Mouse (Mus musculus) embryonic facial prominence, embryonic 13.5 days (tissue): ENCODE data around the gene Jchain. TPM values are rescaled to one million over a fixed set of nuclear protein-coding genes. Genes with fewer than 3 reads are reported as not detected.

Experiments
- ATAC-seq: fragments of 200-750 bp; cut with Nextera tagmentation; 2 replicates; pipeline ENCODE4 v1.8.0; 2017; ENCODE audit warnings: low read depth; ENCODE audit not compliant: insufficient number of reproducible peaks, insufficient read depth, low FRiP score, low TSS enrichment
- H3K27ac ChIP-seq: fragments of 300-500 bp; sonication (generic); 2 replicates; pipeline ENCODE4 v1.5.1; 2015; ENCODE audit warnings: moderate library complexity, mild to moderate bottlenecking, inconsistent platforms
- H3K27me3 ChIP-seq: fragments of 300-500 bp; sonication (generic); 2 replicates; pipeline ENCODE4 v1.6.1; 2015; ENCODE audit warnings: mild to moderate bottlenecking, inconsistent platforms
- H3K36me3 ChIP-seq: fragments of 300-500 bp; sonication (generic); 2 replicates; pipeline ENCODE4 v1.6.1; 2015; ENCODE audit warnings: mild to moderate bottlenecking, inconsistent platforms
- H3K4me1 ChIP-seq: fragments of 300-500 bp; sonication (generic); 2 replicates; pipeline ENCODE4 v1.6.1; 2015; ENCODE audit warnings: inconsistent platforms
- H3K4me2 ChIP-seq: fragments of 300-500 bp; sonication (generic); 2 replicates; pipeline ENCODE4 v1.6.1; 2015; ENCODE audit warnings: moderate library complexity, mild to moderate bottlenecking, inconsistent platforms
- H3K4me3 ChIP-seq: fragments of 300-500 bp; sonication (generic); 2 replicates; pipeline ENCODE4 v1.5.1; 2015; ENCODE audit warnings: mild to moderate bottlenecking, inconsistent platforms
- H3K9ac ChIP-seq: fragments of 300-500 bp; sonication (generic); 2 replicates; pipeline ENCODE4 v1.6.1; 2015; ENCODE audit warnings: mild to moderate bottlenecking, inconsistent platforms
- H3K9me3 ChIP-seq: fragments of 300-500 bp; sonication (generic); 2 replicates; pipeline ENCODE4 v1.6.1; 2016; ENCODE audit warnings: inconsistent platforms
- WGBS: fragments of 180-500 bp; shearing (Covaris S2); methylation state at CpG from one replicate; pipeline ENCODE4 v1.1.7; 2015; ENCODE audit warnings: mixed read lengths; 5-methylcytosine and 5-hydroxymethylcytosine counted together
- polyA plus RNA-seq: library from polyadenylated mRNA; unstranded; fragments of >200 nt; fragmentation: Nextera tagmentation; extraction: Ambion mirVana; gene quantifications from 2 replicates; pipeline ENCODE4 v1.2.1, GENCODE M21; 2015

Gene Jchain
- polyA plus RNA-seq, 1 experiment from 2014 or later, result not detected

DNA sequence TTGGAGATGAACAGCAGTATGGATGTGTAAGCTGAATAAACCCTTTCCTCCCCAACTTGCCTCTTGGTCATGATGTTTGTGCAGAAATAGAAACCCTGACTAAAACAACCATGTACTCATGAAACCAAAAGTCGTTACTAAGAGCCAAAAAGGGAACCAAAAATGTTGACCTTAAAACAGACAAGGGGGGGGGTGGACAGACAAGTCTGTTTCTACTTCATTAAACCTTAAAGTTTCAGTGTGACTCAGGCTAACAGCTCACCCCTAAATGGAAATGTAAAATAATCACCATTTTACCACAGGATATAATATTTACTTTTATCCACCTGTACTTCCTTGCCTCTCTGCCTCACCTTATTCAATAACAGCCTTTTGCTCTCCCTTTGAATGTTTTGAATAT, 19.1 kb downstream of the Jchain start:
- H3K4me2 ChIP-seq, result no peak overlapping the region
- WGBS, result 68% methylated on average over 1 of the region's 1 CpGs
- no peaks in the 10 kb centered on the region for H3K4me1 ChIP-seq
- H3K9ac ChIP-seq, result no peak overlapping the region
- H3K27me3 ChIP-seq, result no peaks in the 10 kb centered on the region
- no peak for ATAC-seq
- H3K36me3 ChIP-seq, result no peaks in the 10 kb centered on the region
- H3K9me3 ChIP-seq, result no peaks in the 10 kb centered on the region
- no peak overlapping the region for H3K27ac ChIP-seq
- no peak overlapping the region for H3K4me3 ChIP-seq

DNA sequence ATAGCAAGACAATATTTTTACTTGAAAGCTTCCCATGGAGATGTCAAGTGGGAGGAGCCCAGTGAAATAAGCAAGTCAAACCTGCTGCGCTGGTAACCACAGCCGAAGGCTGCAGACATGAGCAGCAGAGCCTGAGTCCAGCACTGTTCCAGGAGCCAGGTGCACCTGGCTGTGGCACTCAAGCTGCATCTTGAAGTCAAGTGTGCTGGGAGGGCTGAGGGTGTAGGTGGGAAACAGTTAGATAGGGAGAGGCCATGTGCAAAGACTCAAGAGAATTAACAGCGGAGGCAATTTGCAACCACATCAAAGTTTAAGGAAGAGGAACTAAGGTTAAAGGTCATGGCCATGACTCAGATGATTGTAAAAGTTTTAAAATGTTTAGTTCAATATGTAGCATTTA, 27.9 kb downstream of the Jchain start:
- no peaks in the 10 kb centered on the region for H3K27me3 ChIP-seq
- no peak for ATAC-seq
- no peaks in the 10 kb centered on the region for H3K4me1 ChIP-seq
- H3K4me2 ChIP-seq, result no peak overlapping the region
- no peaks in the 10 kb centered on the region for H3K9me3 ChIP-seq
- no peak overlapping the region for H3K27ac ChIP-seq
- no peak overlapping the region for H3K4me3 ChIP-seq
- H3K9ac ChIP-seq, result no peak overlapping the region
- H3K36me3 ChIP-seq, result no peaks in the 10 kb centered on the region
- WGBS, result 76% methylated on average over 3 of the region's 3 CpGs

DNA sequence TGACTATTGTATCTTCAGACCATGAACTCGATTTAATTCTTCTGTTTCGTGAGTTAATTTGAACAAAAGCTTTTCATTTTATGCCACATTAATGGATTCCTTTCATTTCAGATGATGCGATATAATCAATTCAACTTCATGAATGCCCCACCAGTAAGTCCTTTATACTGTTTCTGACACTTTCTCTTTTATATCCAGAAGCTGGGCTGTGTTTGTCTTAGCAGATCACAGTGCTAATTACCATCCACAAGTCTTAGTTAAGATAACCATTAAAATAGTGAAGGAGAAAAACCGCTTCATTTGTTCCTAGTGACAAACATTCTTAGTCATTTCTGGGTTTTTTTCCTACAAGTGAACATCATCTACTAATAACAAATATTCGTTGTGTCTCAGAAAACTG, 36.6 kb downstream of the Jchain start:
- Histone ChIP-seq H3K9ac (no peak overlapping the region), H3K36me3 (no peaks in the 10 kb centered on the region), H3K9me3 (no peaks in the 10 kb centered on the region), H3K4me2 (no peak overlapping the region), H3K27me3 (no peaks in the 10 kb centered on the region), H3K27ac (no peak overlapping the region), H3K4me1 (no peaks in the 10 kb centered on the region), H3K4me3 (no peak overlapping the region)
- WGBS, result 81% methylated on average over 5 of the region's 5 CpGs
- ATAC-seq, result no peak

DNA sequence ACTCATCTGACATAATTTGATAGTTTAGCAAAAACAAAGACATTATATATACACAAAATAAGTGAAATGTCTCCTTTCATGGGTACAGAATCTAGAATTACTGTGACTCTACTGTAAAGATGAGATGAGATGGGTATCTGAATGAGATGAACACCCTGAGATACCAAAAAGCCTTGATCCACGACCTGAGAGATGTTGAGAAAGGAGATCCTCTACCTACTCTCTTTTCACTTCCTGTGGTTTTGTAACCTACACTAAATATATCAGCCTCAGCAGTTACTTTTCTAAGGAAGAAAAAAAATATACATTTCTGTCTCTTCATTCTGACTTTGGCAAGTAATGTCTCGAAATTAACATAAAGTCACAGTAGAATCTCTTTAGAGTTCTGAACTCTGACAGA, 38.7 kb downstream of the Jchain start:
- Histone ChIP-seq H3K36me3 (no peaks in the 10 kb centered on the region), H3K4me3 (no peak overlapping the region), H3K9ac (no peak overlapping the region), H3K4me2 (no peak overlapping the region), H3K27me3 (no peaks in the 10 kb centered on the region), H3K4me1 (no peaks in the 10 kb centered on the region), H3K27ac (no peak overlapping the region), H3K9me3 (no peaks in the 10 kb centered on the region)
- ATAC-seq, result no peak
- WGBS, result 73% methylated on average over 2 of the region's 2 CpGs

DNA sequence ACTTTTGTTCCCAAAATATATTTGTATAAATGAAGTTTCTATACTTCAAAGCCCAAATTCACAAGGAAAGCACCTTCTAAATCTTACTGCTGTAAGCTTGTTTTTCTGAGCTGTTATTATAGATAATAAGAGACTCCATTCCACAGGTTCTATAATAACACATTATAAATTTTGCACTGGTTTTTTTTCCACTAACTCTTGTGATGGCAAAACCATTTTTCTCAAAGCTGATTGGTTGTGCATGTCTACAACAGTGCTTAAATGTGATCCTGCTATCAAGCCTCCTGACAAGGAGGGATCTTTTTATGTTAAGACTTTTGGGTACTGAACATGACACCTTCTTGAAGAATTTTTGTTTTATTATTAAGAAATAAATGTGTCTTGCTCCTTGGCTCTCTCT, 40.0 kb downstream of the Jchain start, which contains the start of gene Enam:
Gene Enam, plus strand, starts transcription at position 301 of the 400 bp plus-strand sequence.
- Histone ChIP-seq H3K9me3 (no peaks in the 10 kb centered on the region), H3K27me3 (no peaks in the 10 kb centered on the region), H3K27ac (no peak within 1 kb of the TSS), H3K36me3 (no peaks in the 10 kb centered on the region), H3K9ac (no peak within 1 kb of the TSS), H3K4me1 (no peaks in the 10 kb centered on the region), H3K4me3 (no peak within 1 kb of the TSS), H3K4me2 (no peak within 1 kb of the TSS)
- no peak for ATAC-seq

Other genes with a start within 250 kb of the Jchain start
- not detected in 2 replicates for gene Prol1, start 210.6 kb downstream of the Jchain start, polyA plus RNA-seq
- gene Amtn, start 151.8 kb downstream of the Jchain start, polyA plus RNA-seq, result not detected in 2 replicates
- gene Ambn, start 71.9 kb downstream of the Jchain start, polyA plus RNA-seq, result 4.9 and 9.2 TPM in 2 replicates
- 0.06 TPM in 1 of 2 replicates, not detected in the other for gene Enam, start 39.9 kb downstream of the Jchain start, polyA plus RNA-seq
- gene Utp3, start 26.6 kb upstream of the Jchain start, polyA plus RNA-seq, result 77.5 and 83.7 TPM in 2 replicates
- 15.4 and 17.0 TPM in 2 replicates for gene Rufy3, start 37.1 kb upstream of the Jchain start, polyA plus RNA-seq
- 55.3 and 58.9 TPM in 2 replicates for gene Grsf1, start 148.3 kb upstream of the Jchain start, polyA plus RNA-seq
- 10.8 and 12.4 TPM in 2 replicates for gene Mob1b, start 193.0 kb upstream of the Jchain start, polyA plus RNA-seq
- gene Dck, start 237.1 kb upstream of the Jchain start, polyA plus RNA-seq, result 48.6 and 52.1 TPM in 2 replicates